Mouse (Mus musculus) kidney, postnatal 36 days (tissue): ENCODE data around the gene Stat5a.

ENCODE experiments used
- DNase-seq, 2 experiments: peaks; one replicate each; pipeline ENCODE4 v3.0.0; 2021 to 2022; ENCODE audit warnings: mixed read lengths in 2 of 2

Gene Stat5a

DNA sequence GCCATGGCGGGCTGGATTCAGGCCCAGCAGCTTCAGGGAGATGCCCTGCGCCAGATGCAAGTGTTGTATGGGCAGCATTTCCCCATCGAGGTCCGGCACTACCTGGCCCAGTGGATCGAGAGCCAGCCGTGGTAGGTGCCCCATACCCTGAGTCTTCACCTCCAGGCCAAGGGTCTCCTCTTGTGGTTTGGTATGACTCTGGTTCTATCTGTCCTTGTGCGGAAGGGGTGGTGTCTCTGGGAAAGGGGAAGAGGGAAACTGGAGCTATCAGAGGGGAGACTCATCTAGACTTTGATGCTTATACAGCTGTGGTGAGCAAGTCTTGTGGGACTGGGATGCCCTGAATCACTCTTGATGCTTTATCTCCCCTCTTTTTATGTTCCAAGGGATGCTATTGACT, 2.2 kb downstream of the Stat5a start:
- no peak for DNase-seq

DNA sequence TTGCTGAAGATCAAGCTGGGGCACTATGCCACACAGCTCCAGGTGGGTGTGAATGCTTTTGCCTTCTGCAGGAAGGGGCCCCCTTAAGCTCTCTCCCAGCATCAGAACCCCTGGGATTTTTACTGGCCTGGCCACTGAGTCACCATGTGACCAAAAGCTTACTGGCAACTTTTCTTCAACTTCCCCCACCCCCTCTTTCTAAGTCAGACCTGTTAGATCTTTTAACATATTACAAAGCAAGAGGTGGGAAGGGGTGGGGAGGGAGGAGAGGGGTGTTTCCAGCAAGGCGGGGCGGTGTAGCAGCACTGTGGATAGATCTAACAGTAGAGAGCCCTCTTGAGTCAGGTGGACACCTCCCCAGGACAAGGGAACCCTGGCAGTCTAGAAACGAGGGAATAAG, 2.7 kb downstream of the Stat5a start:
- no peak for DNase-seq

DNA sequence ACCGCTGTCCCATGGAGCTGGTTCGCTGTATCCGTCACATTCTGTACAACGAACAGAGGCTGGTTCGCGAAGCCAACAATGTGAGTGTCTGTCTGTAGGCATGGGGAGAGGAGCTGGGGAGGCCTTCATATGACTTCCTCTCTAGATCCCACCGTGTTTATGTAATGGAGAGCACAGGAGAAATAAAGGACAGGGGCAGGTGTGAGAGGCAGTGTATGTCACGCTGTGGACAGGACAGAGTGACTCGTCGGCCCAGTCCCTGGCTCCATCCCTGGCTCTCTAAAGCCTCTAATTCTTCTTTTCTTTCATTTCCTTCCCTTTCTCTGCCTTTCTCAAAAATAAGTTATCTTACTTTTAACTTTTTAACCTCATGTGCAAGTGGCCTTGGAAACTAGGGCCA, 4.0 kb downstream of the Stat5a start:
- DNase-seq: no peak

DNA sequence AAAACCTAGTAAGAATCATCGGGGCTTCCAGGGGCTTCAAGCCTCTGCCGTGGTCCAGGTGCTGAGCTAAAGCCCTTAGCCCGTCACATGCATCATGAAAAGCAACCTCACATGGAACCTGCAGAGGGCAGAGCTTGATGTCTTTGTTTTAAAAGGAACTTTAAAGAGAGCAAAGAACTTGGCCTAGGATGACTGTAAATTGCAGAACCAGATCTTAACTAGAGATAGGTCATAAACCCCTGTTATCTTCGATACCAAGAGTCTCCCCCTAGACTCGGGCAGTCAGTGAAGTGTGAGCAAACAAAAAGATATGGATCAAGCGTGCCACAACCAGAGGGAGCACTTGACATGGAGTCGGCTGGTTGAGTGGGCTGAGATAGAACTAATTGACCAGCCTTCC, 6.5 kb downstream of the Stat5a start:
- no peak for DNase-seq

DNA sequence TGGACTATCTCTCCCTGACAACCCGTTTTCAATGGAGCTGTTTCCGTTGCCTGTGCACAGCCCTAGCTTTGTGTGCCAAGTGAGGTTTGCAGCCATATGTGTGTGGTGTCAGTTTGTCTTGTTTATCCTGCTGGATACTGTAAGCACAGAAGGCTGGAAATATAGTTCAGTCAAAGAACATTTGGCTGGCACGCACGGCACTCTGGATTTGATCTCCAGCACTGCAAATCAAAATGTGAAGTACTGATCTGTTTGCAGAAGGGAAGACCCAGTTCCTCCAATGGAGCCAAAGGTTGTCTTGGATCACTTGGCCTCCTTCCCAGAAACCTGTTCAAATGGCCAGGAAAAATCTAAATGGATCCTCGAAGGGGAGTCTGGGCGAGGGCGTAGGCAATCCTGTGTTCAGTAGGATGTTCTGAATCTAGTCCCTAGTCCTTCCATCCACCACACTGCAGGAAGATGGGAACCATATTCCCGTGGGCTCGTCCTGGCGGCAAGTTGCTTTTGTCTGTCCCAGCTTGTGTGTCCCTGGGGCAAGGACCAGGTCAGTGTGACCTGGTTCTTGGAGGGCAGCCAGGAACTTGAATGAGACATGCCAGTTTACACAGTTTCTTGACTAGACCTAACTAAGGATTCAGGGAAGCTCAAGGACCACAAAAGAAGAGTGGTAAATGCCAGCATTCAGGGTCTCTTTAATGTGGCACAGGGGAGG, 11.3 kb downstream of the Stat5a start:
- DNase-seq: peak; percentile 76 to 82

DNA sequence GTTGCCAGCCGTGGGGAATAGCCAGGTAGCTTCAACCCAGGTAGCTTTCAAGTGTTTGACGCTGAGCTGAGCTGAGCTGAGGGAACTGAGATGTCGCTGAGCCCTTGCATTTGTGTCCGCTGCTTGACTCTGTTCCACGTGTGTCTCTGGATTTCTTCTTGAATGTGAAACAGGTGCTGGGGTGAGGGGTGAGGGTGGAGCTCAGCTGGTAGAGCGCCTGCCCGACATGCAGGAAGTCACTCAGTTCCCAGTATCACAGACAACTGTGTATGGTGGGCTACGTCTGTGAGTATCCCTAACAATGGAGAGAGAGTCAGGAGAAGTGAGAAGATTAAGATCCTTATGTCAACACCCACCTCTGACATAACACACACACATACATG, 11.8 kb downstream of the Stat5a start:
- DNase-seq: no peak

DNA sequence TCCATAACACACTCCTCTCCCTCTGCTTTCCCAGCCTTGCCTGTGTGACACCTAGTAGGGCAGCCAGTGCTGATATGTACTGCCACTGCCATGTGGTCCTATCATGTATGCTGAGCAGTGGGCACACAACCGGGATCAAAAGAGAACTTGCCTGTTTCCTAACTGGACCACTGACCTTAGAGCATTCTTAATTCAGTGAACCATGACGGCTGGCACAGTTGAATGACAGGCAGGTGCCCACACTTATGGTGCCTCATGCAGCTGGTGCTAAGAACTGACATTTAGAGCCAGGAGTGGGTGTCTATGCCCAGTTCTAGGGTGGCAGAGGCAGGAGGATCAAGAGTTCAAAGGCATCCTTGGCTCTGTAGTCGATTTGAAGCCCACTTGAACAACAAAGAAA, 16.6 kb downstream of the Stat5a start:
- peak; percentile 68 to 74 for DNase-seq

DNA sequence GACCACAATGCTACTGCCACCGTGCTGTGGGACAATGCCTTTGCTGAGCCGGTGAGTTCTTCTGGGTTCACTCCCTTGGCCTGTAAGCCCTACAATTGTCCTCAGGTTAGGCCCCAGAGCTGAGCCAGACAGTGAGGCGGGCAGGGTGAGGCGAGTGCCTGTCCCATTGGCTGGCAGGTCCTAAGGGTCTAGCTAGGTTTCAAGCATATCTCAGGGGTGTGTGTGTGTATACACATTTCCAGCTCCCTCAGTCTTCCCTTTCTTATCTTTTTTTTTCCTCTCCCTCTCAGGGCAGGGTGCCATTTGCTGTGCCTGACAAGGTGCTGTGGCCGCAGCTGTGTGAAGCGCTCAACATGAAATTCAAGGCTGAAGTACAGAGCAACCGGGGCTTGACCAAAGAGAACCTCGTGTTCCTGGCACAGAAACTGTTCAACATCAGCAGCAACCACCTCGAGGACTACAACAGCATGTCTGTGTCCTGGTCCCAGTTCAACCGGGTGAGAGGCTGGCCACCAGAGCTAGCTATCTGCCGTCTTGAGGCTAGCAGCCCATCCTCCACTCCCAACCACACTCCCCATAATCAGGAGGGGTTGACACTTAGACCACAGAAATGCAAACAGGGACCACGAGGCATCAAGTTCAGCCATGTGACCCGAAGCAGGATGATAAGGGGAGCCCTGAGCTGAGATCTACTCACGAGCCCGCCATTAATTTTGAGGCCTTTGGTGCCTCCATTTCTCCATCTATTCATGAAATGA, 20.3 kb downstream of the Stat5a start:
- DNase-seq: peak in 1 of 2 experiments; percentile 41

DNA sequence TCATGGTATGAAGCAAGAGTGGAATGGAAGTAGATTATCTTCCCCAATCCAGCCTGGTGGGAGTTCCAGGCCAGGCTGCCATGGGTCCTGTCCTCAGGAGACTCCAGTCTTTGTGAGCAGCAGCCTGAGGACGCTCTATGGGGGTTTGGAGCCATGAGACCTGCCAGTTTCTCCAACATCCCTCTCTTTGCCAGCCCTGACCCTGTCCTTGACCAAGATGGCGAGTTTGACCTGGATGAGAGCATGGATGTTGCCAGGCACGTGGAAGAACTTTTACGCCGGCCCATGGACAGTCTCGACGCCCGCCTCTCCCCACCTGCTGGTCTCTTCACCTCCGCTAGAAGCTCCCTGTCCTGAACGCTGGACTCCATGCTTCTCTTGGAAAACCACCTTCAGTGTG, 24.5 kb downstream of the Stat5a start:
- no peak for DNase-seq

DNA sequence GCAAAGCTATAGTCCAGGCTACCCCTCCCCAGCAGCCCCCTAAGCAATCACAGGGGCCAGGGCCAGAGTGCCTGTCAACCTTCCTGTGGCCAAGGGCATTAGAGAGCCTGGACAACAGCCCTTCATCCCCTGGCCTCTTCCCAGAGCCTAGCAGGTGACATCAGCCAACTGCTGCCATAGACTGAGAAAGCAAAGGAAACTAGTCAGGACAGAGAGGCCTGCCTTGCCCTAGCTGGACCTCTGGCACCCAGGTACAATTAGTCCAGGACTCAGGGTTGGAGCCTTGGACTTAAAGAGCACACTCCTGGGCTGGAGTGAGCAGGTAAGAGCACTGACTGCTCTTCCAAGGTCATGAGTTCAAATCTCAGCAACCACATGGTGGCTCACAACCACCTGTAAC, 26.3 kb downstream of the Stat5a start:
- DNase-seq: no peak

DNA sequence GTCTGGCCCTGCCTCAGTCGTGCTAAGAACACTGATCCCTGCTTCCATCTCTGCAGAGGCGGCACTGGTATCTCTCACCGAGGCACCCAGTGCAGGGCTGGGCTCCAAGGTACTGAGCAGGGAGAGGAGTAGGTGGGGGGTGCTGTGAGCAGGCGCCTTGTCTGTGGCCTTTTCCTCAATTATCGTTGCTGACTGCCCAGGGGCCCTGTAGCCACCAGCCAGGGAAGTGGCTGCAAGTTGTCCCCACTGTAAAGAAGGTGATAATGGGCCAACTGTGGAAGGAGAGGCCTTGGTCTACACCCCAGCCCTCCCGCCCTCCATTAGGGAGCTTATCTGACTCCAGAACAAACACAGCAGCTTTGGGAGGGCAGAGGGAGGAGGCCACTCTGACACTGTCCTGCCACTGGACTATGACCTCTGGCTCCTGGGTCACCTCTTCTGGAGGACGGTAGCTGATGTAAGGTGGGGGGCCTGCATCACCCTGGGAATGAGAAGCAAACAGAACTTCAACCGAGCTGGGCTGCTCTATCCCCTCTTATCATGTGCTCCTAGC, 27.1 kb downstream of the Stat5a start:
- no peak for DNase-seq

DNA sequence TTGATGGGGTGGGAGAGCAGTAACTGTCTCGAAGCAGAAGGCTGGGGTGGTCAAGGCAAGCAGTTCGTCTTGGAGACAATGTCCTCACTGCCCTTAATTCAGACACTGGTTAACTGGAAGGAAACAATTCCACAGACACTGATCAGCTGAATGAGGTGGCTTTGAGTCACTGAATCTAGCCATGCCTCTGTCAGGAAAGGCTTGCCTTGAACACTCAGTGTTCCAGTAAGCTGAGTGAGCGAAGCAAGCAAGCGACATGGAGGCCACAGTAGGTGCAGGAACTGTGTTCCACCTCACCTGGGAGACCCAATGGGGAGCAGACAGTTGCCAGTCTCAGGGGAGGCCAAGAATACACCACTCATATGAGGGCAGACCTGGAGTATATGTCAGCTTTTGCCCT, 28.1 kb downstream of the Stat5a start:
- no peak for DNase-seq

DNA sequence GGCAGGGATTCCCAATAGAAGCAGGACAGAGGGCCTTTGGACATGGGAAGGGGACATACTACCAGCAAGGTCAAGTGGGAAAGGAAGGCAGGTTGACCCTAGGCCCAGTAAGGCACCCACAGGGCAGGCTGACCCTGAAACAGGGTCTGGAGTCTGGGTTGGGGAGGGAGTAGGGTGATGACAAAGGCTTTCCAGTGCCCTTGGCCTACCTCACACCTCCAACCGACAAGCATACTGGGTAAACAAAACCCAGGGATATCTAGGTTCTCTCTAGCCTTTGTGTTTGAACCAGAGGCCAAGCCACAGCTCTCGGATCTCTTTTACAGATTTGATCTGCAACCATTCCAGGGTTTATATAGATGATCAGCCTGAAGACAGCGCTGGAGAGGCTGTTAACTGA, 28.6 kb downstream of the Stat5a start:
- no peak for DNase-seq

DNA sequence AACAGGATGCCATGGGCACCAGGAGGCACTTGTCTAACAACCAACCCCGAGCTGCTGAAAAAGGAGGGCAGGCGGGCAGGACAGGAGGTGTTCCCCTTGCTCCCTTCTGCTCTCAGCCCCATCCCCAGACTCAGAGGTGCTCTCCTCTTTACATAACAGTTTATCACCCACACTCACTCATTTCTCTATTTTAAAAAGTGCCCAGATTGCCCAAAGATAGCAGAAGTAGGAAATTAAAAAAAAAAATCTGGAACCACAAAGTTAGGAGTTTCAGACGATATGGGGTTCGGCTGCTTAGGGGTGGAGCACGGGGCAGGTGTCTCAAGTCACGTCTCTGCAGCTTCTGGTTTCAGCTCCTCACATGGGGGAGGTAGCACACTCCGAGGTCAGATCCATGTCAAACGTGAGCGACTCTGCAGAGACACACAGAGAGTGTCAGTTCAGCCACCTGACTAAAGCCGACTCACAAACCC, 29.2 kb downstream of the Stat5a start:
- DNase-seq: no peak

DNA sequence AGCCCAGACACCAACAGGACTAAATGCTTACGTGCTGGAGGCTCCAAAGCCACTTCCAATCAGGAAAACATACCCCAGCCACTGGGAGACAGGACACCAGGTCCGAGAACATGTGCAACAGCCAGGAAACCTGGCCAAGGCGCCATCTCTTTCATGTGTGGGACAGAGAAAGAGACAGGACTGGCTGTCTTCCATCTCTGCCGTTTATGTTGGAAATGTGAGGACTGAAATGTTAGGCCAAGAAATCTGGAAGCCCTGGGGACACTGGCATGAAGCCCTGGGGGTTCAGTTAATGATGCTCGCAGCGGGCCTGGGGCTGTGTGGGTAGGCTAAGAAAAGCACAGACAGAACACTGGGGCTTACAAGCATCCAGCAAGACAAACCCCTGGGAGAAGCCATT, 31.3 kb downstream of the Stat5a start:
- DNase-seq: no peak

DNA sequence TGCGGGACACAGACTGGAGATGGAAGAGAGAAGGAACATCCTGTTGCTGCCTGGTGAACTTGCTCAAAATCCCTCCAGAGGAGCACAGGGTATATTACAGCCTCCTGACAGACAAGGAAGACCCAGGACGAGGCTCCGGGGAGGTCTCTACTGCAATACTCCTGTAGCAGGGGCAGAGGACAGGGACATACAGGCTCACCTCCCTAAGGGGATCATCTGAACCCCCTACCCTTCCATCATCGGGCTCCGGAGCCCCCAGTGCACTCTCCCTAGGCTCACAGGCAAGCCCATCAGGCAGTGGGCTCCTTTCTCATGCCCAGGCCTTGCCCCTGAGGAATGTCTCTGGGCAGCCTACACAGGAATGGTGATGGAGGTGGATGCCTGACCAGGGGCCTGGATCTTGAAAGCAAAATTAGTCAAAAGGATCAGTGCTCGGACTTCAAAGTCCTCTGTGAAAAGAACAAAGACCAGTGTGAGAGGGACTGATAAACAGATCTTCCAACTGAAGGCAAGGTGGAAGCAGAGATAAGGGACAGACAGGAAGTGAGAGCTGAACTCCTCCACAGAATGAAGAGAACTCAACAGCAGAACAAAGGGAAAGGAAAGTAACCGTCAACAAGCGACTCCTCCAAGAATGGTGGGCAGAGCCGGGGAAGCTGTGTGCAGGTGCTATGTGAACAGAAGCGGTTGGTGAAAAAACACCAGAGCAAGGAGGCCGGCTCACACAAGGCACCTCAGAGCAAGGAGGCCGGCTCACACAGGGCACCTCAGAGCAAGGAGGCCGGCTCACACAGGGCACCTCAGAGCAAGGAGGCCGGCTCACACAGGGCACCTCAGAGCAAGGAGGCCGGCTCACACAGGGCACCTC, 32.3 kb downstream of the Stat5a start:
- DNase-seq: no peak

DNA sequence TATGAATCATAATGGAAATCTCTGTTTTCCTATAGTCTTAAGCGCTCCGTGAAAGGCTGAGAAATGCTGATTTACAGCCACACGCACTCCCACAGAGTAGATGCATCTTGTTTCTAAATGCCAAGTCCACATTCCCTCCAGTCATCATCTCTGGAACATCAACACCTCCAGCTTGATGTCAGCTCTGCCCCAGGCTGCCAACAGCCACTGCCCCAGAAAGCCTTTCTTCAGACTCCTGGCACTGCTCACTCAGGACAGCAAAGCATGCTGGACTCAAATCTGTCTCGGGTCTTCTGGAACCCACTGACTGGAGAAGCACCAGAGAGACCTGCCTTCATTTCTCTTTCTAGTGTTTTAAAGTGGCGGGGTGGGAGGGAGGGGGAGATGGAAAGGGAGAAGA, 33.3 kb downstream of the Stat5a start:
- no peak for DNase-seq

DNA sequence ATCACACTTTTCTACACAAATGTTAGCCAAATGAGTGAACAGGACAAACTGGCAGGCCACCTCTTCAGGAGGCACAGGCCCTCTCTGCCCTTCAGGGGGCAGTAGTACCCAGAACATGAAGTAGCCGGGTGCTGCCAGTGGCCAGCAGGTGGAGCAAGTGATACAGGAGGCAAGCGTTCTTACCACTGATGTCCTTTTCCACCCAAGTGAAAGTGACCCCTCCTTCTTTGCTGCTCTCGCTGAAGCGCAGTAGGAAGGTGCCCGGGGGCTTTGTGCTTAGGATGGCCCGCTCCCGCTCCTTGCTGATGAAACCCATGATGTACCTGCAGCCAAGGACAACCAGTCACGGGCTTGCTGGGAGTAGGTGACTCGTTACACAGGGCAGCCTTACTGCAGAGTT, 34.3 kb downstream of the Stat5a start:
- peak; percentile 89 to 95 for DNase-seq

DNA sequence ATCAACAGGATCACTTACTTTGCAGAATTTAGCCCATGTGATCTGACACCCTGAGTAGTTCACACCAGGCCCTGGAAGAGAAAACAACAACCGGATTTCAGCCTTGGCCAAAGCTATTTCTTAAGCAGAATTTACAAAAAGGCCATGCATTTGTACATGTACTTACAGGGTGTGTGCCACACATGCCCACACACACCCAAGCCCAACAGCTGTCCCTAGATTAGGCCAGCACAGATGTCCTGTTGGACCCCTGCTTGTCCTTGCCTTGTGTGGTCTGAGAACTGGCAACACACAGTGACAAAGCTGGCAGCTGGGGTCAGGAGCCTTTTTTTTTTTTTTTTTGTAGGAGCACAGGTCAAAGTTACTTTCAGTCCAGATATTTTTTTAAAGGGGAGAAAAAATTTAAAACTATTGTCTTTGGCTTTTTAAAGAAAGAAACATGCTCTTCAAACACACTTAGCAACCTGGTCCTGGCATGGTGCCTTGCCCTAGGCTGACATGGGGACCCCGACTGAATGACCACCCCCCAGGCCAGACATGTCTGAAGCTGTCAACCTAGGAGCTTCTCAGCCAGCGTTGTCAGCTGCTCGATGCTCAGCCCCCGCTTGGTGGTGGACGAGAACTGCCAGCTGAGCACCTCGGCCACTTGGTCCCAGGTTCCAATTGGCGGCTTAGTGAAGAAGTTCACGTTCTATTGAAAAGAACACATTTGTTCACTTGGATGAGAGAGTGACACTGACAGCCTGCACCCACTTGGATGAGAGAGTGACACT, 35.2 kb downstream of the Stat5a start:
- no peak for DNase-seq

DNA sequence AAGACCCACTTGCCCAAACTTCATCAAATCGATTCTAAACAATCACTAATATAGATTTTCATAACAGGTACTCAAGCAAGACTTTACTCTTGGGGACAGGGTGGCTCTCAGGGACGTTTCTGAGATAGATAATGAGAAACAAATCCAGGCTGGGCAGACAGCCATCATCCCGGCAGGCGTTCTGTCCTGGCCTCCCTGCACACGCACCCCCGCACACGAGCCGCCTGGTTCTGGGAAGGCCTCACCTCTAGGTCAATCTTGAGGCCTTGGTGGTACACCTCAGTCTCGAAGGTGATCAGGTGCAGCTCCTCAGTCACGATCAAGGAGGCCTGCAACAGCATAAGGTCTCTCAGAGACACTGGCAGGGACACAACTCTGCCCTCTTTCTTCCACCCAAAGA, 36.9 kb downstream of the Stat5a start:
- no peak for DNase-seq

DNA sequence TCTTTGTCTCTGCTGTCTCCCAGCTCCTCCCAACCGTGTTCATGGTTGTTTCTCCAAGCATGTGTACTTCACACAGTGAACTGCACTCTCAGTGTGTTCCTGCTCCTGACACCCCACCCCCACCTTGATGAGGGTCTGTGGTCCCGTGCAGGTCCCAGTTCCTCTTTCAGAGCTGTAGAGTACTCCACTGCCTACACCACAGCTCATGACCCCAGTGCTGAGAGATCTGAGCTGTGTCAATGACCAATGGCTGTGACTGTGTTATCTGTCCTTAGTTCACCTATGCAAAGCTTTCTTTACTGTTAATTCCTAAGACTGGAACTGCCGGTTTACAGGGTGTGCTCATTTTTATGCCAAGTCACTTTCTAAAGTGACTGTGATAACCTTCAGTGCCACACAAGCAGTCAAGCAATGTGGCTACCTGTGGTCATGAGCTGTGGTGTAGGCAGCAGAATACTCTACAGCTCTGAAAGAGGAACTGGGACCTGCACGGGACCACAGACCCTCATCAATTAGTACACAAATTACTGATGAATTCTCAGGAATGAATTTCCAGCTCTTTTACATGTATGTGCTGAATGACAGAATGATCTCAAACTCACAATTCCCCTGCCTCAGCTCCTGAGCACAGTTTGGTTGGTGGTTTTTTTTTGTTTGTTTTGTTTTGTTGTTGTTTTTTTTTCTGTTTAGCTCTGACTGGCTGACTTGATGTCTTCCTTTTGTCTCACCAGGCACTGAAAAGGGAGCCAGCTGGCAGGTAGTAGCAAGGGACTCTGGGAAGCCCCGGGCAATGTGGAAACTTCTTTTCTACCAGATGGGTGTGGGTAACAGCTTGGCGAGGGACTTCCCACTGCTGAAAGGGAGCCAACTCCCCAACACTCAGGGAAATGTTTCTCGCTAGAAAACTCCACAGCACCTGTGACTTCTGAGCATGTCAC, 38.4 kb downstream of the Stat5a start:
- DNase-seq: peak; percentile 15 to 28
